Mouse (Mus musculus) forebrain, embryonic 12.5 days (tissue): Measurements from ENCODE around the gene Spint2. TPM values are rescaled to one million over a fixed set of nuclear protein-coding genes. Genes with fewer than 3 reads are reported as not detected.

Source experiments
- ATAC-seq: fragments of 200-750 bp; cut with Nextera tagmentation; 2 replicates; pipeline ENCODE4 v1.8.0; 2017; ENCODE audit warnings: moderate TSS enrichment; ENCODE audit not compliant: low FRiP score
- H3K27ac ChIP-seq: fragments of 300-500 bp; sonication (generic); 2 replicates; pipeline ENCODE4 v1.5.1; 2016; ENCODE audit warnings: mild to moderate bottlenecking
- H3K27me3 ChIP-seq: fragments of 300-500 bp; sonication (generic); 2 replicates; pipeline ENCODE4 v1.6.1; 2016; ENCODE audit warnings: mild to moderate bottlenecking
- H3K36me3 ChIP-seq: fragments of 300-500 bp; sonication (generic); replicated peaks from 2 replicates; pipeline ENCODE4 v1.6.1; 2016; ENCODE audit warnings: mild to moderate bottlenecking
- H3K4me1 ChIP-seq: fragments of 300-500 bp; sonication (generic); 2 replicates; pipeline ENCODE4 v1.6.1; 2016
- H3K4me2 ChIP-seq: fragments of 300-500 bp; sonication (generic); 2 replicates; pipeline ENCODE4 v1.6.1; 2016; ENCODE audit warnings: mild to moderate bottlenecking, moderate library complexity
- H3K4me3 ChIP-seq: fragments of 300-500 bp; sonication (generic); replicated peaks from 2 replicates; pipeline ENCODE4 v1.5.1; 2016; ENCODE audit warnings: mild to moderate bottlenecking
- H3K9ac ChIP-seq: fragments of 300-500 bp; sonication (generic); 2 replicates; pipeline ENCODE4 v1.6.1; 2016; ENCODE audit warnings: mild to moderate bottlenecking
- H3K9me3 ChIP-seq: fragments of 300-500 bp; sonication (generic); 2 replicates; pipeline ENCODE4 v1.6.1; 2016
- WGBS: fragments of 180-500 bp; shearing (Covaris S2); methylation state at CpG from one replicate; pipeline ENCODE4 v1.1.7; 2016; 5-methylcytosine and 5-hydroxymethylcytosine counted together
- polyA plus RNA-seq: library from polyadenylated mRNA; unstranded; fragments of >200 nt; fragmentation: Nextera tagmentation; extraction: Ambion mirVana; gene quantifications from 2 replicates; pipeline ENCODE4 v1.2.1, GENCODE M21; 2016

Gene Spint2
- polyA plus RNA-seq, 1 experiment from 2014 or later: 42.2 TPM

GRCm38 (mm10) chr7:29287481-29287880, 5.8 kb upstream of the Spint2 start:
- peaks cover 33% of the 10 kb centered on the region for H3K4me1 ChIP-seq
- H3K4me2 ChIP-seq: no peak overlapping the region
- no peak for ATAC-seq
- no peak overlapping the region for H3K9ac ChIP-seq
- 89% methylated on average over 7 of the region's 7 CpGs for WGBS
- no peaks in the 10 kb centered on the region for H3K36me3 ChIP-seq
- H3K4me3 ChIP-seq: no peak overlapping the region
- peaks cover 52% of the 10 kb centered on the region for H3K27me3 ChIP-seq
- H3K9me3 ChIP-seq: no peaks in the 10 kb centered on the region
- no peak overlapping the region for H3K27ac ChIP-seq

- Histone ChIP-seq H3K4me3 (no peak overlapping the region), H3K27ac (no peak overlapping the region), H3K9me3 (no peaks in the 10 kb centered on the region), H3K9ac (no peak overlapping the region), H3K4me1 (peaks cover 25% of the 10 kb centered on the region), H3K27me3 (peaks cover 69% of the 10 kb centered on the region), H3K4me2 (no peak overlapping the region), H3K36me3 (no peaks in the 10 kb centered on the region)
- WGBS: 95% methylated on average over 6 of the region's 6 CpGs
- no peak for ATAC-seq
Observed at GRCm38 (mm10) chr7:29284523-29284922, 2.8 kb upstream of the Spint2 start.

GRCm38 (mm10) chr7:29283876-29284275, 2.2 kb upstream of the Spint2 start:
- no peak for ATAC-seq
- no peaks in the 10 kb centered on the region for H3K9me3 ChIP-seq
- peaks cover 64% of the 10 kb centered on the region for H3K27me3 ChIP-seq
- no peak overlapping the region for H3K27ac ChIP-seq
- H3K9ac ChIP-seq: no peak overlapping the region
- 87% methylated on average over 4 of the region's 4 CpGs for WGBS
- H3K36me3 ChIP-seq: no peaks in the 10 kb centered on the region
- H3K4me3 ChIP-seq: no peak overlapping the region
- peaks cover 19% of the 10 kb centered on the region for H3K4me1 ChIP-seq
- H3K4me2 ChIP-seq: no peak overlapping the region

- peaks cover 15% of the 10 kb centered on the region for H3K4me1 ChIP-seq
- H3K27ac ChIP-seq: no peak overlapping the region
- ATAC-seq: no peak
- 10% methylated on average over 21 of the region's 21 CpGs for WGBS
- no peaks in the 10 kb centered on the region for H3K9me3 ChIP-seq
- H3K4me2 ChIP-seq: peak overlapping the region; percentile 99
- peak overlapping the region; percentile 70 for H3K9ac ChIP-seq
- peak overlapping the region; percentile 59 for H3K4me3 ChIP-seq
- peaks cover 54% of the 10 kb centered on the region for H3K27me3 ChIP-seq
- H3K36me3 ChIP-seq: no peaks in the 10 kb centered on the region
Observed at GRCm38 (mm10) chr7:29282074-29282554, 402 bp upstream of the Spint2 start.

- H3K4me2 ChIP-seq: peak overlapping the region; percentile 99
- H3K27me3 ChIP-seq: peaks cover 52% of the 10 kb centered on the region
- H3K9ac ChIP-seq: peak overlapping the region; percentile 70; the same call in 1 of the 2 replicates
Observed at GRCm38 (mm10) chr7:29280801-29281200, 911 bp downstream of the Spint2 start.

GRCm38 (mm10) chr7:29279924-29280323, 1.8 kb downstream of the Spint2 start:
- Histone ChIP-seq H3K4me1 (peaks cover 15% of the 10 kb centered on the region), H3K9ac (no peak overlapping the region), H3K27ac (no peak overlapping the region), H3K4me3 (no peak overlapping the region), H3K9me3 (no peaks in the 10 kb centered on the region), H3K36me3 (no peaks in the 10 kb centered on the region), H3K4me2 (no peak overlapping the region), H3K27me3 (peaks cover 48% of the 10 kb centered on the region)
- ATAC-seq: no peak
- WGBS: 90% methylated on average over 8 of the region's 8 CpGs

More at GRCm38 (mm10) chr7:29280801-29281200, 911 bp downstream of the Spint2 start:
- Histone ChIP-seq H3K36me3 (no peaks in the 10 kb centered on the region), H3K4me3 (peak overlapping the region; percentile 59), H3K4me1 (peaks cover 15% of the 10 kb centered on the region), H3K9me3 (no peaks in the 10 kb centered on the region), H3K27ac (no peak overlapping the region)
- 6% methylated on average over 13 of the region's 13 CpGs for WGBS
- ATAC-seq: no peak

GRCm38 (mm10) chr7:29279261-29279660, 2.5 kb downstream of the Spint2 start:
- no peak overlapping the region for H3K9ac ChIP-seq
- no peaks in the 10 kb centered on the region for H3K36me3 ChIP-seq
- no peak overlapping the region for H3K4me2 ChIP-seq
- no peak overlapping the region for H3K27ac ChIP-seq
- H3K9me3 ChIP-seq: no peaks in the 10 kb centered on the region
- H3K4me3 ChIP-seq: no peak overlapping the region
- peaks cover 15% of the 10 kb centered on the region for H3K4me1 ChIP-seq
- H3K27me3 ChIP-seq: peaks cover 41% of the 10 kb centered on the region
- no peak for ATAC-seq

GRCm38 (mm10) chr7:29277510-29277909, 4.2 kb downstream of the Spint2 start:
- no peak for ATAC-seq
- 89% methylated on average over 4 of the region's 4 CpGs for WGBS
- no peak overlapping the region for H3K4me2 ChIP-seq
- H3K27ac ChIP-seq: no peak overlapping the region
- H3K4me3 ChIP-seq: no peak overlapping the region
- no peaks in the 10 kb centered on the region for H3K9me3 ChIP-seq
- no peak overlapping the region for H3K9ac ChIP-seq
- peaks cover 27% of the 10 kb centered on the region for H3K27me3 ChIP-seq
- peaks cover 15% of the 10 kb centered on the region for H3K4me1 ChIP-seq
- H3K36me3 ChIP-seq: no peaks in the 10 kb centered on the region

GRCm38 (mm10) chr7:29276715-29277114, 5.0 kb downstream of the Spint2 start:
- no peak overlapping the region for H3K4me2 ChIP-seq
- H3K9ac ChIP-seq: no peak overlapping the region
- H3K9me3 ChIP-seq: no peaks in the 10 kb centered on the region
- no peak for ATAC-seq
- no peak overlapping the region for H3K4me3 ChIP-seq
- H3K4me1 ChIP-seq: peaks cover 10% of the 10 kb centered on the region
- no peaks in the 10 kb centered on the region for H3K36me3 ChIP-seq
- 81% methylated on average over 5 of the region's 5 CpGs for WGBS
- peaks cover 19% of the 10 kb centered on the region for H3K27me3 ChIP-seq
- no peak overlapping the region for H3K27ac ChIP-seq

GRCm38 (mm10) chr7:29271687-29272465, 9.8 kb downstream of the Spint2 start:
- no peak for ATAC-seq
- Histone ChIP-seq H3K4me1 (no peaks in the 10 kb centered on the region), H3K4me3 (no peak overlapping the region), H3K4me2 (no peak overlapping the region), H3K9me3 (no peaks in the 10 kb centered on the region), H3K27me3 (no peaks in the 10 kb centered on the region), H3K36me3 (no peaks in the 10 kb centered on the region), H3K9ac (no peak overlapping the region), H3K27ac (no peak overlapping the region)
- 88% methylated on average over 8 of the region's 8 CpGs for WGBS

GRCm38 (mm10) chr7:29270445-29270844, 11.3 kb downstream of the Spint2 start:
- no peaks in the 10 kb centered on the region for H3K4me1 ChIP-seq
- 88% methylated on average over 4 of the region's 4 CpGs for WGBS
- no peak overlapping the region for H3K4me3 ChIP-seq
- no peak for ATAC-seq
- no peak overlapping the region for H3K27ac ChIP-seq
- H3K9me3 ChIP-seq: no peaks in the 10 kb centered on the region
- H3K36me3 ChIP-seq: no peaks in the 10 kb centered on the region
- H3K9ac ChIP-seq: no peak overlapping the region
- no peak overlapping the region for H3K4me2 ChIP-seq
- H3K27me3 ChIP-seq: no peaks in the 10 kb centered on the region

GRCm38 (mm10) chr7:29266931-29267330, 14.8 kb downstream of the Spint2 start:
- no peak overlapping the region for H3K4me2 ChIP-seq
- H3K4me3 ChIP-seq: no peak overlapping the region
- WGBS: 51% methylated on average over 4 of the region's 4 CpGs
- no peaks in the 10 kb centered on the region for H3K36me3 ChIP-seq
- ATAC-seq: no peak
- H3K9me3 ChIP-seq: no peaks in the 10 kb centered on the region
- H3K27ac ChIP-seq: no peak overlapping the region
- H3K9ac ChIP-seq: no peak overlapping the region
- no peaks in the 10 kb centered on the region for H3K27me3 ChIP-seq
- no peaks in the 10 kb centered on the region for H3K4me1 ChIP-seq

- ATAC-seq: no peak
- Histone ChIP-seq H3K27me3 (no peaks in the 10 kb centered on the region), H3K4me3 (no peak overlapping the region), H3K9me3 (no peaks in the 10 kb centered on the region), H3K4me1 (no peaks in the 10 kb centered on the region), H3K9ac (no peak overlapping the region), H3K4me2 (no peak overlapping the region), H3K27ac (no peak overlapping the region), H3K36me3 (no peaks in the 10 kb centered on the region)
- WGBS: 79% methylated on average over 7 of the region's 7 CpGs
Observed at GRCm38 (mm10) chr7:29265636-29266035, 16.1 kb downstream of the Spint2 start.
